Mouse (Mus musculus): ENCODE measurements at regions not wholly inside any gene's neighbourhood (a gene's known extent, or its start where the extent isn't known, plus 50 kb on each side); places are given as distances from the start of the nearest gene placed in this dataset.

DNA sequence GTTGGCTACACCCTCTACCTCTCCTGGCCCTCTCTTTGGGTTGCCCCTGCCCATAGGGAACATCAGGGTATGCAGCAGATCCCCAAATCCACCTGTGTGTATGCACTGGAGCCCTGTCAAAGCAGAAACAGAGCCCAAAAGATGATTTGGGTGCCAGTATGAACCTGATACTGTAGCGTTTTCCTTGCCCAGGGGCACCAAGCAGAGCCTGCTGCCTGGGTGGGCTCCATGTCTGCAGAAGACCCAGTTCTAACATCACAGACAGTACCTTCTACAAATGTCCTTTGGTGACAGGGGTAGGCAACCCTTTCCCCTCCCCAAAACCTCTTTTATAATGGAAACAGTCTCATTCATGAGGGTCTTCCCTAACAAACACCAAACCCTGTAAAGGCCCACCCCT lies 472.5 kb downstream of the Rps24 start:
- 82% methylated on average over 1 of the region's 1 CpGs for WGBS
- no peak overlapping the region for H3K9ac ChIP-seq (ENCODE audit: low read depth, low read length)
- no peak overlapping the region for H3K4me3 ChIP-seq (ENCODE audit: low read length)
- peaks cover 2% of the 10 kb centered on the region; the same call in 1 of the 2 replicates for H3K4me1 ChIP-seq (ENCODE audit: control insufficient read depth, insufficient read depth, low read length)
- no peak for ATAC-seq
- no peaks in the 10 kb centered on the region for H3K36me3 ChIP-seq (ENCODE audit: control insufficient read depth, insufficient read depth, low read length)
- no peak overlapping the region for H3K4me2 ChIP-seq (ENCODE audit: low read depth, low read length)
- no peak overlapping the region for H3K27ac ChIP-seq (ENCODE audit: low read length)
- H3K27me3 ChIP-seq (replicated peaks; ENCODE audit: control insufficient read depth, insufficient read depth, low read length), result no peaks in the 10 kb centered on the region
- no peaks in the 10 kb centered on the region for H3K9me3 ChIP-seq (ENCODE audit: control insufficient read depth, low read length)

DNA sequence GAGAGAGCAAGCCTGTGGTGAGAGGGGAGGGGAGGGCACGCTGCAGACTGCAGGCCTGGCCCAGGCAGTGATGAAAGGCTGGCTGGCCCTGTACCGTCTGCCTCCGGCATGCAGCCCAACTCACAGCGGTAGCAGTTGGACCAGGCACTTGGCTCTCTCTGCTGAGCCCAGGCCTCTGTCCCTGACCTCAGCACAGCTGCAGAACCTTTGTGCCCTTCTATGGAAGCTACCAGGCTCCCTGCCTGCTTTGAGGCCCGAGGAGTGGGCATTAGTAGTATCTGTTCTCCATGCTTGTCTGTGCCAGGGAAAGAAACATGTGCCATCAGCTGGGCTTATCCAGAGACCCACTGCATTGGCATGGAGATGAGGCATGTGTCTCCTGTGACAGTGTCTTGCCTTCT lies 473.2 kb downstream of the Rps24 start:
- no peak for ATAC-seq
- H3K27ac ChIP-seq (ENCODE audit: low read length), result no peak overlapping the region
- peaks cover 2% of the 10 kb centered on the region; the same call in 1 of the 2 replicates for H3K4me1 ChIP-seq (ENCODE audit: control insufficient read depth, insufficient read depth, low read length)
- H3K4me2 ChIP-seq (ENCODE audit: low read depth, low read length), result no peak overlapping the region
- H3K9ac ChIP-seq (ENCODE audit: low read depth, low read length), result no peak overlapping the region
- H3K36me3 ChIP-seq (ENCODE audit: control insufficient read depth, insufficient read depth, low read length), result no peaks in the 10 kb centered on the region
- H3K27me3 ChIP-seq (replicated peaks; ENCODE audit: control insufficient read depth, insufficient read depth, low read length), result no peaks in the 10 kb centered on the region
- WGBS, result 48% methylated on average over 5 of the region's 5 CpGs
- H3K9me3 ChIP-seq (ENCODE audit: control insufficient read depth, low read length), result no peaks in the 10 kb centered on the region
- no peak overlapping the region for H3K4me3 ChIP-seq (ENCODE audit: low read length)

DNA sequence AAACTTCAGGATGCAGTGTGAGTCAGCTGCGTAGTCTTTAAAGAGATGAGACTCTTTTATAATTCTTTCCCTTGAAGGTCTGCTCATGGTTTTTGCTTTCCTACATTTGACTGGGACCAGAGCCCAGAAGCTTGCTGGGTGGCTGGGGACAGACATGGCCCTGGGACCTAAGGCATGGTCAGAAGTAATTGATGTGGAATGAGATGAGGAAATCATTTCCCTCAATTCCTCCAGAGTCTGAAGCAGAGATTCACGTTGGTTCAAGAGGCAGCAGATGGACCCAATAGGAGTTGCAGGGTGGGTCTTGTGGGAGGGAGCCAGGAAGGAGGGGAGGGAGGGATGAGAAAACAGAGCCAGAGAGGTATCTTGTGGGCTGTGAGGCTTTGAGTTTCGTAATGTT lies 473.9 kb downstream of the Rps24 start:
- no peak overlapping the region for H3K9ac ChIP-seq (ENCODE audit: low read depth, low read length)
- H3K4me1 ChIP-seq (ENCODE audit: control insufficient read depth, insufficient read depth, low read length), result peaks cover 2% of the 10 kb centered on the region; the same call in 1 of the 2 replicates
- ATAC-seq, result no peak
- no peaks in the 10 kb centered on the region for H3K36me3 ChIP-seq (ENCODE audit: control insufficient read depth, insufficient read depth, low read length)
- H3K9me3 ChIP-seq (ENCODE audit: control insufficient read depth, low read length), result no peaks in the 10 kb centered on the region
- H3K27me3 ChIP-seq (replicated peaks; ENCODE audit: control insufficient read depth, insufficient read depth, low read length), result no peaks in the 10 kb centered on the region
- no peak overlapping the region for H3K4me3 ChIP-seq (ENCODE audit: low read length)
- H3K4me2 ChIP-seq (ENCODE audit: low read depth, low read length), result no peak overlapping the region
- WGBS, result 46% methylated on average over 3 of the region's 3 CpGs
- no peak overlapping the region for H3K27ac ChIP-seq (ENCODE audit: low read length)

DNA sequence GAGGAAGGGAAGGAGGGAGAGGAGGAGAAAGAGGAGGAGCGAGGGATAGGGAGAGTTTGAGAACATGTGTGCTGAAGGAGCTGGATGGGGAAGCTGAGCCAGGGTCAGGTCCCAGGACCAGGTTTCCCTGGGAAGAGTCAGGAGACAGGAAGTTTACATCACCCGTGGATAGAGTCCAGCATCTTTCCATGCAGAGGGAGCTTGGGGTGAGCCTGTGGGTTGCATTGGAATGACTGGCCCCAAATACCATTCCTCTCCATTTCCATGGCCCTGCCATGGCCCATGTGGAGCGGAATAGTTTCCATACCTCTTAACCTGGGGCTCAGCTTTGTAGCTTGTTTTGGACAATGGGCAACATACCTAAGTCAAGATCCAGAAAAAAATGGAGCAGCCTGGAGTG lies 474.8 kb downstream of the Rps24 start:
- H3K9ac ChIP-seq (ENCODE audit: low read depth, low read length), result no peak overlapping the region
- no peaks in the 10 kb centered on the region for H3K9me3 ChIP-seq (ENCODE audit: control insufficient read depth, low read length)
- peaks cover 2% of the 10 kb centered on the region; the same call in 1 of the 2 replicates for H3K4me1 ChIP-seq (ENCODE audit: control insufficient read depth, insufficient read depth, low read length)
- H3K4me3 ChIP-seq (ENCODE audit: low read length), result no peak overlapping the region
- no peak for ATAC-seq
- no peak overlapping the region for H3K27ac ChIP-seq (ENCODE audit: low read length)
- H3K27me3 ChIP-seq (replicated peaks; ENCODE audit: control insufficient read depth, insufficient read depth, low read length), result no peaks in the 10 kb centered on the region
- WGBS, result 67% methylated on average over 3 of the region's 3 CpGs
- H3K36me3 ChIP-seq (ENCODE audit: control insufficient read depth, insufficient read depth, low read length), result no peaks in the 10 kb centered on the region
- no peak overlapping the region for H3K4me2 ChIP-seq (ENCODE audit: low read depth, low read length)

DNA sequence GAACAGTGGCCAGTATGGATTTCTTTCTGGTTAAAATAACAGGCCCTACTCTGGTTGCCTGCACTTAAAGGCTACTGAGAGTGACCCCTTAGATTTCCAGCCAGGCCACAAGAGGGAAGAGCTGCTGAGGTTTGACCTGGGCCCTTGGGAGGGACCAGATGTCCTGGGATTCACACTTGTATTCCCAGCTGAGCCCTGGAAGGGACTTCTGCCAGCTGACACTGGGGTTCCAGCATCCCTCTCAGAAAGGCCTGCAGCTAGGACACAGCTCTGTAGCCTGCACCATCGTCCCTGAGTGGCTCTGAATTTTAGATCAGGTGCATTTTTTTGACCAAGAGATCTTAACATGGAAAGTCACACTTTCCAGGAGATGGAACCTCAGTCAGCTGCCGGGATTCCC lies 482.7 kb downstream of the Rps24 start:
- Histone ChIP-seq H3K27ac (ENCODE audit: low read length) (no peak overlapping the region), H3K9me3 (ENCODE audit: control insufficient read depth, low read length) (no peaks in the 10 kb centered on the region), H3K4me2 (ENCODE audit: low read depth, low read length) (no peak overlapping the region), H3K4me1 (ENCODE audit: control insufficient read depth, insufficient read depth, low read length) (no peaks in the 10 kb centered on the region), H3K4me3 (ENCODE audit: low read length) (no peak overlapping the region), H3K9ac (ENCODE audit: low read depth, low read length) (no peak overlapping the region), H3K27me3 (replicated peaks; ENCODE audit: control insufficient read depth, insufficient read depth, low read length) (no peaks in the 10 kb centered on the region), H3K36me3 (ENCODE audit: control insufficient read depth, insufficient read depth, low read length) (no peaks in the 10 kb centered on the region)
- 71% methylated on average over 2 of the region's 2 CpGs for WGBS
- ATAC-seq, result no peak

DNA sequence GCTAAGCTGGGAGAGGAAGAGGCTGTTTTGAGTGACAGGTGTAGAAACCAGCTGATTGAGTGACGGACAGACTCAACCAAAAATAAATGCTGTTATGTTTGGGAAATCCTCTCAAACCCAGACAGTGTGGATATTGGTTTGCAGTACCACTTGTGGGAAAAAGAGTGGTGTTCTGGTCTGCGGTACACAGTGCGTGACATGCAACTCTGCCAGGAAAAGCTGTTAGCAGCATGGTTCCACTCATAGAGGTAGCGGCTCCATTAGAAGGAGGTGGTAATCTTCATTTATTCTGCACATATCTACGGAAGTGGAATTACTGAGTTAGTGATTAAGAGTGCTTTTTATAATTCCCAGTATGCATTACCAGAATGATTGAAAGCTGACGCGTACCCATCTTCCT lies 485.4 kb downstream of the Rps24 start:
- 92% methylated on average over 7 of the region's 7 CpGs for WGBS

DNA sequence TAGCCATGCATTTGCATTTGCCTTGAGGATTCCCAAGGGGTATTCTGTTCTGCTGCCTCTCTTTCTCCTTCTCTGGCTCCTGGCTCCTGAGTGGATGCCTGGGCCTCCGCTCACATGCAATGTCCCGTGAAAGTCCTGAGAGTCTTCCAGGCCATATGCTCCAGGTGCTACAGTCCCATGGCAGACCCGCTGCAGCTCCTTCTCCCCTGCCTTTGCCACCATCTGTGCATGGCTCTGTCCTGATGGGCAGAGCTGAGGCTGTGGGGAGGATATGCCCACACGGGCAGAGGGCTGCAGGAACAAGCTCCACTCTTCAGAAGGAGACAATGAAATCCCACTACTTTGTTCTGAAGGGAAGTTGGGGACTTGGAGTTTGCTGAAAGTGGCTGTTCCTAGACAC lies 485.9 kb upstream of the Zmiz1 start:
- no peaks in the 10 kb centered on the region for H3K9me3 ChIP-seq (ENCODE audit: control insufficient read depth, low read length)
- no peak overlapping the region for H3K27ac ChIP-seq (ENCODE audit: low read length)
- 81% methylated on average over 4 of the region's 4 CpGs for WGBS
- no peaks in the 10 kb centered on the region for H3K36me3 ChIP-seq (ENCODE audit: control insufficient read depth, insufficient read depth, low read length)
- ATAC-seq, result no peak
- H3K4me2 ChIP-seq (ENCODE audit: low read depth, low read length), result no peak overlapping the region
- H3K4me3 ChIP-seq (ENCODE audit: low read length), result no peak overlapping the region
- H3K9ac ChIP-seq (ENCODE audit: low read depth, low read length), result no peak overlapping the region
- no peaks in the 10 kb centered on the region for H3K4me1 ChIP-seq (ENCODE audit: control insufficient read depth, insufficient read depth, low read length)
- H3K27me3 ChIP-seq (replicated peaks; ENCODE audit: control insufficient read depth, insufficient read depth, low read length), result no peaks in the 10 kb centered on the region

More for the DNA sequence above, 485.4 kb downstream of the Rps24 start:
- H3K36me3 ChIP-seq (ENCODE audit: control insufficient read depth, insufficient read depth, low read length), result no peaks in the 10 kb centered on the region
- ATAC-seq, result no peak
- no peak overlapping the region for H3K4me2 ChIP-seq (ENCODE audit: low read depth, low read length)
- H3K27me3 ChIP-seq (replicated peaks; ENCODE audit: control insufficient read depth, insufficient read depth, low read length), result no peaks in the 10 kb centered on the region
- H3K9me3 ChIP-seq (ENCODE audit: control insufficient read depth, low read length), result no peaks in the 10 kb centered on the region
- H3K9ac ChIP-seq (ENCODE audit: low read depth, low read length), result no peak overlapping the region
- no peak overlapping the region for H3K27ac ChIP-seq (ENCODE audit: low read length)
- no peak overlapping the region for H3K4me3 ChIP-seq (ENCODE audit: low read length)
- H3K4me1 ChIP-seq (ENCODE audit: control insufficient read depth, insufficient read depth, low read length), result no peaks in the 10 kb centered on the region

DNA sequence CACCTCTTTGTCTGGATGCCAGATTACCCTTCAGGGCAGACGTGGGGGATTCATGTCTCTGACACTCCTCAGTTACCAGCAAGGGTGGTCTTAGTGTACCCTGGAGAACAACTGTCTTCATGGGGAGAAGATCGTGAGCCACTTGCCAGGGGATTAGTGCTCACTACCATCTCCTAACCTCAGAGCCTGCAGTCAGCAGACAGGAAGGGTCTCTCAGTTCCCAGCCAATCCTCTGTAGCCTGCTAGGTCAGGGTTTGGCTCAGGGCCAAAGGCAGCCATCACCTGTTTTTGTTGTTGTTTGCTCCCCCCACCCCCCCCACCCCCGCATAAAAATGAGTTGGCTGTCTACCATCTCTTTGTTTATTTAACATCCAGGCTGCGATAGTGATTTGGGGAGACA lies 485.4 kb upstream of the Zmiz1 start:
- no peaks in the 10 kb centered on the region for H3K36me3 ChIP-seq (ENCODE audit: control insufficient read depth, insufficient read depth, low read length)
- WGBS, result 46% methylated on average over 4 of the region's 4 CpGs
- no peak for ATAC-seq
- no peak overlapping the region for H3K4me2 ChIP-seq (ENCODE audit: low read depth, low read length)
- H3K9me3 ChIP-seq (ENCODE audit: control insufficient read depth, low read length), result no peaks in the 10 kb centered on the region
- H3K4me3 ChIP-seq (ENCODE audit: low read length), result no peak overlapping the region
- no peak overlapping the region for H3K9ac ChIP-seq (ENCODE audit: low read depth, low read length)
- no peak overlapping the region for H3K27ac ChIP-seq (ENCODE audit: low read length)
- H3K4me1 ChIP-seq (ENCODE audit: control insufficient read depth, insufficient read depth, low read length), result no peaks in the 10 kb centered on the region
- H3K27me3 ChIP-seq (replicated peaks; ENCODE audit: control insufficient read depth, insufficient read depth, low read length), result no peaks in the 10 kb centered on the region

DNA sequence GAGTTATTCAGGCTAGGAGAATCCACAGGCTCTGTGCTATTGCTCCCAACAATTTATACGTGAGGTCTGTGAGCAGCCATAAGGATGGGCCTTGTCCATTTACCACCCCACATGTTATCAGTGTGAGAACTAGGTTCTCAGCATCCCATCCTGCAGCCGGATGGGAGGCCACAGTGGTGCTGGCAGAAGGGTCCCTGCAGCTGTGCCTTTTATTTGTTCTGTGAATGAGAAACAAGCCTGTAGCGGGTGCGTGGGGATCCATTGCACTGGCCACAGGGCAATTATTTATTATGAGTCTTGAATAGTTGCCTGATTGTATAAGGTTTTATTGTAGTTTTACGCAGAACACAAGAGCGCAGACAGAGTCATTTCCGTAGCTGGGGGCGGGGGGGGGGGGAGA lies 476.5 kb upstream of the Zmiz1 start:
- ATAC-seq, result no peak
- 73% methylated on average over 8 of the region's 8 CpGs for WGBS
- H3K4me1 ChIP-seq (ENCODE audit: control insufficient read depth, insufficient read depth, low read length), result no peaks in the 10 kb centered on the region

DNA sequence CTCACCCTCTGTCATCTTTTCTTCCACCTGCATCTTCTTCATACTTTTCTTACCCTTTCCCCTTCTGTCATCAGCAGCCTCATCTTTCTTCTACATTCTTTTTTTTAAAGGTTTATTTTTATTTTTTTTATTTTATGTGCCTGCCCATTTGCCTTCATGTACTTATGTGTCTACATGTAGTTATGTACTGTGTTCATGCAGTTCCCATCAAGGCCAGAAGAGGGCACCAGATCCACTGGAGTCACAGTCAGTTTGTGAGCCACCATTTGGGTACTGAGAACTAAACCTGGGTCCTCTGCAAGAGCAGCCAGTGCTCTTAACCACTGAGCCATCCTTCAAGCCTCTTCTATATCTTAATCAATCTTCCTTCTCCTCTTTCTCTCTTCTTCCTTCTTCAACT lies 475.7 kb upstream of the Zmiz1 start:
- Histone ChIP-seq H3K9me3 (ENCODE audit: control insufficient read depth, low read length) (no peaks in the 10 kb centered on the region), H3K36me3 (ENCODE audit: control insufficient read depth, insufficient read depth, low read length) (no peaks in the 10 kb centered on the region), H3K4me3 (ENCODE audit: low read length) (no peak overlapping the region), H3K27me3 (replicated peaks; ENCODE audit: control insufficient read depth, insufficient read depth, low read length) (no peaks in the 10 kb centered on the region), H3K4me1 (ENCODE audit: control insufficient read depth, insufficient read depth, low read length) (no peaks in the 10 kb centered on the region), H3K9ac (ENCODE audit: low read depth, low read length) (no peak overlapping the region), H3K4me2 (ENCODE audit: low read depth, low read length) (no peak overlapping the region), H3K27ac (ENCODE audit: low read length) (no peak overlapping the region)
- ATAC-seq, result no peak

More for the DNA sequence above, 476.5 kb upstream of the Zmiz1 start:
- H3K4me2 ChIP-seq (ENCODE audit: low read depth, low read length), result no peak overlapping the region
- no peaks in the 10 kb centered on the region for H3K27me3 ChIP-seq (replicated peaks; ENCODE audit: control insufficient read depth, insufficient read depth, low read length)
- H3K9ac ChIP-seq (ENCODE audit: low read depth, low read length), result no peak overlapping the region
- no peak overlapping the region for H3K4me3 ChIP-seq (ENCODE audit: low read length)
- no peaks in the 10 kb centered on the region for H3K36me3 ChIP-seq (ENCODE audit: control insufficient read depth, insufficient read depth, low read length)
- H3K9me3 ChIP-seq (ENCODE audit: control insufficient read depth, low read length), result no peaks in the 10 kb centered on the region
- no peak overlapping the region for H3K27ac ChIP-seq (ENCODE audit: low read length)

Measured in intestine, embryonic 16.5 days (tissue).